In genomic region chr1:89122376-89122775, GRCm38 (mm10) we compare ENCODE assay signal across 16 mouse cellular contexts. TPM values are rescaled to one million over a fixed set of nuclear protein-coding genes. Genes with fewer than 3 reads are reported as not detected.
DNase-seq lines count a peak whose midpoint lies in the region; ATAC-seq and TF ChIP-seq lines count a peak whose summit lies in the region.
"Had no signal": no experiment of that assay in that cellular context is flagged by ENCODE, and none has a peak within 500 bp of the region (broad histone marks: within the 10 kb centered on the region; RNA-seq: fewer than 3 reads in every experiment).

No protein-coding gene starts in this region.

- no peak for TF ChIP-seq CTCF in heart, postnatal 0 days (IDR thresholded peaks at IDR 0.05; ENCODE audit: low read depth)
- no peak for TF ChIP-seq CTCF in stomach, postnatal 0 days (IDR thresholded peaks at IDR 0.05; ENCODE audit: low read depth)

- H3K27ac ChIP-seq in heart, embryonic 15.5 days: peak overlapping the region; percentile 74
- H3K27ac ChIP-seq in heart, postnatal 0 days (ENCODE audit: low read depth): peak overlapping the region; percentile 82
- H3K27ac ChIP-seq in stomach, postnatal 0 days (replicated peaks): no peak overlapping the region
- H3K27ac ChIP-seq: limb, embryonic 15.5 days; midbrain, embryonic 13.5 days; neural tube, embryonic 13.5 days had no signal

- no peak overlapping the region for H3K4me3 ChIP-seq in heart, embryonic 15.5 days
- H3K4me3 ChIP-seq in heart, postnatal 0 days (ENCODE audit: low read depth, low read length): no peak overlapping the region
- no peak overlapping the region for H3K4me3 ChIP-seq in stomach, postnatal 0 days (ENCODE audit: low read depth, low read length)
- H3K4me3 ChIP-seq: limb, embryonic 15.5 days; midbrain, embryonic 13.5 days; neural tube, embryonic 13.5 days had no signal

- intact Hi-C loops in heart, postnatal 36 days (cut with DNase I): loop anchor here (5.0 kb wide), 1 partner anchor 50 kb away; the partner anchor contains the start of gene Sh3bp4

- H3K9me3 ChIP-seq in heart, embryonic 15.5 days (replicated peaks): no peaks in the 10 kb centered on the region
- peaks cover 4% of the 10 kb centered on the region; the same call in 1 of the 2 replicates for H3K9me3 ChIP-seq in heart, postnatal 0 days (replicated peaks; ENCODE audit: control insufficient read depth, low read length)
- H3K9me3 ChIP-seq in stomach, postnatal 0 days (ENCODE audit: control insufficient read depth, low read length): 0 out of 2 replicates have a peak, but pooled peaks cover 3% of the 10 kb centered on the region
- H3K9me3 ChIP-seq: limb, embryonic 15.5 days; neural tube, embryonic 13.5 days had no signal

- H3K4me1 ChIP-seq in heart, embryonic 15.5 days (replicated peaks): peaks cover 74% of the 10 kb centered on the region
- peaks cover 67% of the 10 kb centered on the region for H3K4me1 ChIP-seq in heart, postnatal 0 days (ENCODE audit: control insufficient read depth, insufficient read depth)
- peaks cover 10% of the 10 kb centered on the region; the same call in 1 of the 2 replicates for H3K4me1 ChIP-seq in stomach, postnatal 0 days (replicated peaks; ENCODE audit: control insufficient read depth, insufficient read depth)

- WGBS in heart, embryonic 15.5 days: 46% methylated on average over 5 of the region's 5 CpGs
- WGBS in heart, postnatal 0 days: 23% methylated on average over 5 of the region's 5 CpGs
- 56% methylated on average over 5 of the region's 5 CpGs for WGBS in stomach, postnatal 0 days

- H3K27me3 ChIP-seq in heart, embryonic 15.5 days: no peaks in the 10 kb centered on the region
- no peaks in the 10 kb centered on the region for H3K27me3 ChIP-seq in heart, postnatal 0 days (ENCODE audit: control insufficient read depth, insufficient read depth, low read length)
- no peaks in the 10 kb centered on the region for H3K27me3 ChIP-seq in stomach, postnatal 0 days (ENCODE audit: control insufficient read depth, insufficient read depth, low read length)
- H3K27me3 ChIP-seq: limb, embryonic 15.5 days; midbrain, embryonic 13.5 days; neural tube, embryonic 13.5 days had no signal

- H3K36me3 ChIP-seq in heart, embryonic 15.5 days: no peaks in the 10 kb centered on the region
- H3K36me3 ChIP-seq in heart, postnatal 0 days (replicated peaks; ENCODE audit: control insufficient read depth, insufficient read depth, low read length): no peaks in the 10 kb centered on the region
- H3K36me3 ChIP-seq in stomach, postnatal 0 days (ENCODE audit: control insufficient read depth, insufficient read depth, low read length): no peaks in the 10 kb centered on the region
- H3K36me3 ChIP-seq: limb, embryonic 15.5 days had no signal

- no peak overlapping the region for H3K4me2 ChIP-seq in heart, embryonic 15.5 days
- no peak overlapping the region for H3K4me2 ChIP-seq in heart, postnatal 0 days (ENCODE audit: low read depth, low read length)
- H3K4me2 ChIP-seq in stomach, postnatal 0 days (replicated peaks; ENCODE audit: low read depth): no peak overlapping the region
- H3K4me2 ChIP-seq: limb, embryonic 15.5 days; midbrain, embryonic 13.5 days; neural tube, embryonic 13.5 days had no signal

- peak; percentile 86 for DNase-seq in heart, adult 11 months
- DNase-seq in heart, postnatal 4 days: no peak
- no peak for DNase-seq in heart, postnatal 36 days
- peak; percentile 63 for DNase-seq in heart, postnatal 0 days (ENCODE audit: low spot score)
- peak; percentile 54 for DNase-seq in stomach, postnatal 0 days (ENCODE audit: low spot score)
- DNase-seq in urinary bladder, postnatal 36 days (ENCODE audit: low spot score in 2 of 2): no peak
- DNase-seq: cerebellum, adult 2 months; cerebellum, postnatal 36 days; right cerebral cortex, adult 18-20 months; thymus, postnatal 14 days had no signal

- no peak for TF ChIP-seq EP300 in heart, postnatal 0 days (IDR thresholded peaks at IDR 0.05; ENCODE audit: low read depth)
- no peak for TF ChIP-seq EP300 in stomach, postnatal 0 days (optimal IDR thresholded peaks at IDR 0.05)

- H3K9ac ChIP-seq in heart, embryonic 15.5 days: no peak overlapping the region
- no peak overlapping the region for H3K9ac ChIP-seq in heart, postnatal 0 days (replicated peaks; ENCODE audit: low read depth, low read length)
- no peak overlapping the region for H3K9ac ChIP-seq in stomach, postnatal 0 days (ENCODE audit: low read length)
- H3K9ac ChIP-seq: limb, embryonic 15.5 days; midbrain, embryonic 13.5 days; neural tube, embryonic 13.5 days had no signal

- ATAC-seq in heart, embryonic 15.5 days (replicated peaks; ENCODE audit: insufficient number of reproducible peaks, insufficient read depth, low FRiP score, low read depth): no peak
- peak; percentile 25; the same call in 1 of the 2 replicates for ATAC-seq in heart, postnatal 0 days (ENCODE audit: insufficient read depth, low read depth)
- peak; percentile 48; the same call in 1 of the 2 replicates for ATAC-seq in stomach, postnatal 0 days (ENCODE audit: low FRiP score, low TSS enrichment)
- ATAC-seq: hindbrain, embryonic 16.5 days; intestine, embryonic 16.5 days; midbrain, embryonic 13.5 days had no signal

RNA-seq across cellular contexts. Expression of gene Sh3bp4, which starts 52.2 kb away (rescaled TPM):
- 10 to 100 TPM; 43.5 to 45.3 TPM for total RNA-seq in heart, postnatal 4 days (2021)
- 21.2 and 21.7 TPM in 2 replicates for polyA plus RNA-seq in heart, embryonic 15.5 days (2015; fragmentation: Nextera tagmentation; extraction: Ambion mirVana)
- total RNA-seq in heart, postnatal 36 days (2021): 10 to 100 TPM; 11.3 to 11.8 TPM
- 50.6 and 74.8 TPM in 2 replicates for total RNA-seq in heart, postnatal 0 days (2014; rRNA removed; ENCODE audit: low replicate concordance)
- 11.0 and 15.1 TPM in 2 replicates for polyA plus RNA-seq in heart, postnatal 0 days (2015; fragmentation: Nextera tagmentation; extraction: Ambion mirVana)
- polyA plus RNA-seq in stomach, postnatal 0 days (2015; fragmentation: Nextera tagmentation; extraction: Ambion mirVana): 7.6 and 8.0 TPM in 2 replicates

Comparison
In these comparisons a context has a peak if more than half of its experiments do, and no peak if none do; other contexts are left out.
1. DNase-seq: peak in heart, adult 11 months (single experiment), heart, postnatal 0 days (single experiment) and stomach, postnatal 0 days (single experiment); none in heart, postnatal 4 days (single experiment), heart, postnatal 36 days (0 of 2) and urinary bladder, postnatal 36 days (0 of 2).